Mouse (Mus musculus) C2C12 (cell line): ENCODE results near the gene Ell2. TPM values are rescaled to one million over a fixed set of nuclear protein-coding genes. Genes with fewer than 3 reads are reported as not detected.

Experiments
- H3K27me3 ChIP-seq: one replicate; pipeline ENCODE4 v1.6.1; 2011; ENCODE audit not compliant: control insufficient read depth, insufficient read depth, insufficient read length
- H3K36me3 ChIP-seq: one replicate; pipeline ENCODE4 v1.6.1; 2011; ENCODE audit not compliant: control insufficient read depth, insufficient read depth
- H3K4me3 ChIP-seq: one replicate; pipeline ENCODE4 v1.5.1; 2011; ENCODE audit warnings: mild to moderate bottlenecking, control low read depth; ENCODE audit not compliant: poor library complexity, insufficient read depth, severe bottlenecking
- H3K79me2 ChIP-seq: one replicate; pipeline ENCODE4 v1.6.1; 2011; ENCODE audit not compliant: control insufficient read depth, insufficient read depth
- H3K79me3 ChIP-seq: one replicate; pipeline ENCODE4 v1.6.1; 2011; ENCODE audit warnings: low read depth, control low read depth
- H3ac ChIP-seq: one replicate; pipeline ENCODE3; 2011; ENCODE audit warnings: low read depth; ENCODE audit not compliant: control insufficient read depth, insufficient read length
- CEBPB ChIP-seq: IDR thresholded peaks from one replicate; pipeline ENCODE4 v1.6.1; 2011; ENCODE audit warnings: low read depth, mild to moderate bottlenecking, control low read depth, moderate library complexity
- CTCF ChIP-seq: IDR thresholded peaks from one replicate; pipeline ENCODE4 v1.5.1; 2011; ENCODE audit not compliant: control insufficient read depth, insufficient read depth, insufficient read length
- FOSL1 ChIP-seq: IDR thresholded peaks from one replicate; pipeline ENCODE4 v1.8.0; 2011; ENCODE audit warnings: mild to moderate bottlenecking, low read length; ENCODE audit not compliant: poor library complexity, insufficient read depth, severe bottlenecking
- MAX ChIP-seq: IDR thresholded peaks from one replicate; pipeline ENCODE4 v1.6.1; 2011; ENCODE audit warnings: mild to moderate bottlenecking, control low read depth
- MYOD1 ChIP-seq: IDR thresholded peaks from one replicate; pipeline ENCODE4 v1.6.1; 2011; ENCODE audit warnings: low read depth; ENCODE audit not compliant: control insufficient read depth, insufficient read length
- MYOG ChIP-seq: IDR thresholded peaks from one replicate; pipeline ENCODE4 v1.6.1; 2011; ENCODE audit not compliant: control insufficient read depth, insufficient read length; ENCODE audit errors: extremely low read depth
- USF1 ChIP-seq: IDR thresholded peaks from one replicate; pipeline ENCODE4 v1.6.1; 2011; ENCODE audit warnings: low read depth, mild to moderate bottlenecking, control low read depth, moderate library complexity
- polyA plus RNA-seq: library from polyadenylated mRNA; unstranded; fragments of >200 nt; fragmentation: generic; extraction: Trizol; gene quantifications from one replicate; pipeline ENCODE4 v1.2.1, GENCODE M21; 2012; ENCODE audit warnings: missing spikeins

Ell2 gene
- polyA plus RNA-seq, 1 experiment = 4.2 TPM

GRCm38 (mm10) chr13:75737991-75738390 lies 31.4 kb downstream of the Ell2 start:
- H3ac ChIP-seq = no peak overlapping the region
- H3K4me3 ChIP-seq = no peak overlapping the region
- no peaks in the 10 kb centered on the region for H3K79me2 ChIP-seq
- no peaks in the 10 kb centered on the region for H3K36me3 ChIP-seq
- no peaks in the 10 kb centered on the region for H3K79me3 ChIP-seq
- TF ChIP-seq USF1 (no peak), CTCF (no peak), CEBPB (no peak), MYOG (no peak), MYOD1 (no peak), MAX (no peak), FOSL1 (no peak)
- H3K27me3 ChIP-seq = no peaks in the 10 kb centered on the region

GRCm38 (mm10) chr13:75738536-75738935 lies 32.0 kb downstream of the Ell2 start:
- H3K36me3 ChIP-seq = no peaks in the 10 kb centered on the region
- no peak for TF ChIP-seq FOSL1

GRCm38 (mm10) chr13:75738957-75739356 lies 32.4 kb downstream of the Ell2 start:
- no peaks in the 10 kb centered on the region for H3K27me3 ChIP-seq
- no peaks in the 10 kb centered on the region for H3K36me3 ChIP-seq
- no peaks in the 10 kb centered on the region for H3K79me3 ChIP-seq

More at GRCm38 (mm10) chr13:75738536-75738935, 32.0 kb downstream of the Ell2 start:
- H3K4me3 ChIP-seq = no peak overlapping the region
- no peak overlapping the region for H3ac ChIP-seq
- no peaks in the 10 kb centered on the region for H3K79me2 ChIP-seq
- H3K27me3 ChIP-seq = no peaks in the 10 kb centered on the region
- no peaks in the 10 kb centered on the region for H3K79me3 ChIP-seq

GRCm38 (mm10) chr13:75740018-75740417 lies 33.5 kb downstream of the Ell2 start:
- Histone ChIP-seq H3K79me2 (no peaks in the 10 kb centered on the region), H3K4me3 (no peak overlapping the region), H3K36me3 (no peaks in the 10 kb centered on the region), H3K27me3 (no peaks in the 10 kb centered on the region), H3K79me3 (no peaks in the 10 kb centered on the region), H3ac (no peak overlapping the region)
- TF ChIP-seq CTCF (no peak), FOSL1 (no peak), MYOG (no peak), CEBPB (no peak), USF1 (no peak), MAX (no peak), MYOD1 (no peak)

More at GRCm38 (mm10) chr13:75738957-75739356, 32.4 kb downstream of the Ell2 start:
- no peak overlapping the region for H3K4me3 ChIP-seq
- no peak overlapping the region for H3ac ChIP-seq
- H3K79me2 ChIP-seq = no peaks in the 10 kb centered on the region
- no peak for TF ChIP-seq MAX
- no peak for TF ChIP-seq MYOD1
- TF ChIP-seq MYOG = no peak
- no peak for TF ChIP-seq USF1
- TF ChIP-seq FOSL1 = no peak
- TF ChIP-seq CTCF = no peak
- TF ChIP-seq CEBPB = no peak

- Histone ChIP-seq H3K27me3 (no peaks in the 10 kb centered on the region), H3K79me2 (no peaks in the 10 kb centered on the region), H3K4me3 (no peak overlapping the region), H3K36me3 (no peaks in the 10 kb centered on the region), H3ac (no peak overlapping the region), H3K79me3 (no peaks in the 10 kb centered on the region)
- TF ChIP-seq FOSL1 (no peak), USF1 (no peak), CEBPB (no peak), MYOG (no peak), MYOD1 (no peak), MAX (no peak), CTCF (no peak)
Measured at GRCm38 (mm10) chr13:75741119-75741518, 34.6 kb downstream of the Ell2 start.

- no peaks in the 10 kb centered on the region for H3K79me2 ChIP-seq
- H3ac ChIP-seq = no peak overlapping the region
- no peaks in the 10 kb centered on the region for H3K79me3 ChIP-seq
- no peak overlapping the region for H3K4me3 ChIP-seq
- no peaks in the 10 kb centered on the region for H3K36me3 ChIP-seq
- no peaks in the 10 kb centered on the region for H3K27me3 ChIP-seq
- no peak for TF ChIP-seq FOSL1
- TF ChIP-seq MYOD1 = no peak
- no peak for TF ChIP-seq CEBPB
- no peak for TF ChIP-seq USF1
- TF ChIP-seq MAX = no peak
- no peak for TF ChIP-seq CTCF
- no peak for TF ChIP-seq MYOG
Measured at GRCm38 (mm10) chr13:75741736-75742729, 35.5 kb downstream of the Ell2 start.
